Mouse (Mus musculus) liver, adult 2 months (tissue): ENCODE data around the gene Csmd2. TPM values are rescaled to one million over a fixed set of nuclear protein-coding genes. Genes with fewer than 3 reads are reported as not detected.

Experiments
- DNase-seq: peaks from one replicate; pipeline ENCODE4 v3.0.0-alpha.2; 2011; ENCODE audit warnings: low read depth, low spot score; ENCODE audit errors: extremely low read depth
- H3K27ac ChIP-seq: fragments of 200-500 bp; replicated peaks from 2 replicates; pipeline ENCODE4 v1.5.1; 2012; ENCODE audit warnings: low read depth, mild to moderate bottlenecking, control low read depth, inconsistent platforms, low read length; ENCODE audit not compliant: insufficient read depth
- H3K27me3 ChIP-seq: fragments of 200-500 bp; 2 replicates; pipeline ENCODE4 v1.6.1; 2012; ENCODE audit warnings: mild to moderate bottlenecking, moderate library complexity, low read length, inconsistent platforms; ENCODE audit not compliant: control insufficient read depth, insufficient read depth
- H3K36me3 ChIP-seq: fragments of 200-500 bp; 2 replicates; pipeline ENCODE4 v1.6.1; 2012; ENCODE audit warnings: low read length, inconsistent platforms; ENCODE audit not compliant: control insufficient read depth, insufficient read depth
- H3K4me1 ChIP-seq: fragments of 200-500 bp; 2 replicates; pipeline ENCODE4 v1.6.1; 2011; ENCODE audit warnings: low read length; ENCODE audit not compliant: control insufficient read depth, insufficient read depth
- H3K4me3 ChIP-seq: fragments of 200-500 bp; 2 replicates; pipeline ENCODE4 v1.5.1; 2011; ENCODE audit warnings: low read depth, mild to moderate bottlenecking, control low read depth, low read length, moderate library complexity; ENCODE audit not compliant: insufficient read depth
- H3K79me2 ChIP-seq: fragments of 200-500 bp; 2 replicates; pipeline ENCODE4 v1.6.1; 2012; ENCODE audit warnings: inconsistent platforms, mild to moderate bottlenecking, low read length, moderate library complexity; ENCODE audit not compliant: control insufficient read depth, insufficient read depth
- H3K9ac ChIP-seq: fragments of 200-500 bp; 2 replicates; pipeline ENCODE4 v1.6.1; 2012; ENCODE audit warnings: low read depth, mild to moderate bottlenecking, control low read depth, inconsistent platforms, low read length
- CTCF ChIP-seq: fragments of 200-500 bp; IDR thresholded peaks from 2 replicates; pipeline ENCODE4 v1.5.1; 2011; ENCODE audit warnings: low read depth, low read length, control low read depth
- POLR2A ChIP-seq: fragments of 200-500 bp; IDR thresholded peaks from 2 replicates; pipeline ENCODE4 v1.6.1; 2011; ENCODE audit warnings: low read length, control low read depth; ENCODE audit not compliant: insufficient read depth; ENCODE audit errors: extremely low read depth
- WGBS: fragments of 180-500 bp; shearing (Covaris S2); methylation state at CpG from one replicate; pipeline ENCODE4 v1.1.7; 2018; 5-methylcytosine and 5-hydroxymethylcytosine counted together
- polyA plus RNA-seq: library from polyadenylated mRNA; depleted of rRNA; stranded (reverse); fragments of >200 nt; gene quantifications from 2 replicates; pipeline ENCODE4 v1.2.3, GENCODE M21; 2012
- total RNA-seq: library from RNA; depleted of rRNA; stranded (reverse); fragments of >200 nt; gene quantifications from 2 replicates; pipeline ENCODE4 v1.2.3, GENCODE M21; 2014

The Csmd2 gene
- total and polyA plus RNA-seq, 2 experiments, result not detected

GRCm38 (mm10) chr4:128445514-128446260 is 458.0 kb downstream of the Csmd2 start:
- no peak for TF ChIP-seq POLR2A
- no peak for TF ChIP-seq CTCF
- Histone ChIP-seq H3K27ac (no peak overlapping the region), H3K4me3 (no peak overlapping the region), H3K4me1 (no peaks in the 10 kb centered on the region), H3K36me3 (no peaks in the 10 kb centered on the region), H3K9ac (no peak overlapping the region), H3K27me3 (no peaks in the 10 kb centered on the region), H3K79me2 (no peaks in the 10 kb centered on the region)
- DNase-seq, result no peak
- WGBS, result 29% methylated on average over 15 of the region's 15 CpGs

GRCm38 (mm10) chr4:128448831-128449431 is 461.3 kb downstream of the Csmd2 start:
- no peaks in the 10 kb centered on the region for H3K79me2 ChIP-seq
- no peak overlapping the region for H3K27ac ChIP-seq
- WGBS, result 83% methylated on average over 12 of the region's 12 CpGs

GRCm38 (mm10) chr4:128450137-128450536 is 462.5 kb downstream of the Csmd2 start:
- Histone ChIP-seq H3K4me3 (no peak overlapping the region), H3K9ac (no peak overlapping the region), H3K27ac (no peak overlapping the region), H3K36me3 (no peaks in the 10 kb centered on the region), H3K27me3 (no peaks in the 10 kb centered on the region), H3K4me1 (no peaks in the 10 kb centered on the region), H3K79me2 (no peaks in the 10 kb centered on the region)
- no peak for TF ChIP-seq CTCF
- no peak for TF ChIP-seq POLR2A
- DNase-seq, result no peak
- 81% methylated on average over 8 of the region's 8 CpGs for WGBS

More at GRCm38 (mm10) chr4:128448831-128449431, 461.3 kb downstream of the Csmd2 start:
- DNase-seq, result no peak
- Histone ChIP-seq H3K4me3 (no peak overlapping the region), H3K36me3 (no peaks in the 10 kb centered on the region), H3K27me3 (no peaks in the 10 kb centered on the region), H3K9ac (no peak overlapping the region), H3K4me1 (no peaks in the 10 kb centered on the region)
- TF ChIP-seq CTCF, result no peak
- no peak for TF ChIP-seq POLR2A

GRCm38 (mm10) chr4:128450974-128451373 is 463.3 kb downstream of the Csmd2 start:
- 18% methylated on average over 8 of the region's 8 CpGs for WGBS
- TF ChIP-seq CTCF (no peak), POLR2A (no peak)
- no peak overlapping the region for H3K4me3 ChIP-seq
- H3K27ac ChIP-seq, result no peak overlapping the region
- H3K9ac ChIP-seq, result no peak overlapping the region
- DNase-seq, result no peak
- no peaks in the 10 kb centered on the region for H3K79me2 ChIP-seq
- H3K4me1 ChIP-seq, result no peaks in the 10 kb centered on the region
- no peaks in the 10 kb centered on the region for H3K36me3 ChIP-seq
- no peaks in the 10 kb centered on the region for H3K27me3 ChIP-seq

GRCm38 (mm10) chr4:128451383-128451794 is 463.7 kb downstream of the Csmd2 start:
- no peaks in the 10 kb centered on the region for H3K4me1 ChIP-seq
- 58% methylated on average over 3 of the region's 3 CpGs for WGBS

GRCm38 (mm10) chr4:128466708-128467107 is 479.1 kb downstream of the Csmd2 start:
- H3K4me1 ChIP-seq, result no peaks in the 10 kb centered on the region
- whole genome bisulfite sequencing, result 84% methylated on average over 5 of the region's 5 CpGs
- DNase-seq, result no peak

More at GRCm38 (mm10) chr4:128451383-128451794, 463.7 kb downstream of the Csmd2 start:
- DNase-seq, result no peak
- Histone ChIP-seq H3K27ac (no peak overlapping the region), H3K9ac (no peak overlapping the region), H3K79me2 (no peaks in the 10 kb centered on the region), H3K4me3 (no peak overlapping the region), H3K27me3 (no peaks in the 10 kb centered on the region), H3K36me3 (no peaks in the 10 kb centered on the region)
- TF ChIP-seq CTCF (no peak), POLR2A (no peak)

More at GRCm38 (mm10) chr4:128466708-128467107, 479.1 kb downstream of the Csmd2 start:
- Histone ChIP-seq H3K4me3 (no peak overlapping the region), H3K9ac (no peak overlapping the region), H3K36me3 (no peaks in the 10 kb centered on the region), H3K27me3 (no peaks in the 10 kb centered on the region), H3K79me2 (no peaks in the 10 kb centered on the region), H3K27ac (no peak overlapping the region)
- TF ChIP-seq CTCF, result no peak
- TF ChIP-seq POLR2A, result no peak
